Mouse (Mus musculus) heart, embryonic 15.5 days (tissue): Measurements from ENCODE around the gene Smg6. TPM values are rescaled to one million over a fixed set of nuclear protein-coding genes. Genes with fewer than 3 reads are reported as not detected.
"Not testable (repeated sequence)": the region's sequence is repeated elsewhere in the genome, so short reads cannot be mapped to it uniquely, and the experiment has no call there.

Experiments
- ATAC-seq: fragments of 200-750 bp; cut with Nextera tagmentation; replicated peaks from 2 replicates; pipeline ENCODE4 v1.8.0; 2017; ENCODE audit warnings: low read depth, moderate TSS enrichment; ENCODE audit not compliant: insufficient number of reproducible peaks, insufficient read depth, low FRiP score
- H3K27ac ChIP-seq: fragments of 300-500 bp; sonication (generic); 2 replicates; pipeline ENCODE4 v1.5.1; 2015; ENCODE audit warnings: mild to moderate bottlenecking, inconsistent platforms
- H3K27me3 ChIP-seq: fragments of 300-500 bp; sonication (generic); 2 replicates; pipeline ENCODE4 v1.6.1; 2015; ENCODE audit warnings: inconsistent platforms
- H3K36me3 ChIP-seq: fragments of 300-500 bp; sonication (generic); 2 replicates; pipeline ENCODE4 v1.6.1; 2015; ENCODE audit warnings: mild to moderate bottlenecking, inconsistent platforms
- H3K4me1 ChIP-seq: fragments of 300-500 bp; sonication (generic); replicated peaks from 2 replicates; pipeline ENCODE4 v1.6.1; 2015; ENCODE audit warnings: inconsistent platforms
- H3K4me2 ChIP-seq: fragments of 300-500 bp; sonication (generic); 2 replicates; pipeline ENCODE4 v1.6.1; 2015; ENCODE audit warnings: inconsistent platforms, mild to moderate bottlenecking, moderate library complexity
- H3K4me3 ChIP-seq: fragments of 300-500 bp; sonication (generic); 2 replicates; pipeline ENCODE4 v1.5.1; 2015; ENCODE audit warnings: mild to moderate bottlenecking, inconsistent platforms
- H3K9ac ChIP-seq: fragments of 300-500 bp; sonication (generic); 2 replicates; pipeline ENCODE4 v1.6.1; 2015; ENCODE audit warnings: mild to moderate bottlenecking, inconsistent platforms
- H3K9me3 ChIP-seq: fragments of 300-500 bp; sonication (generic); replicated peaks from 2 replicates; pipeline ENCODE4 v1.6.1; 2016; ENCODE audit warnings: inconsistent platforms
- WGBS: fragments of 180-500 bp; shearing (Covaris S2); methylation state at CpG from one replicate; pipeline ENCODE4 v1.1.7; 2015; ENCODE audit warnings: mixed read lengths; 5-methylcytosine and 5-hydroxymethylcytosine counted together
- polyA plus RNA-seq: library from polyadenylated mRNA; unstranded; fragments of >200 nt; fragmentation: Nextera tagmentation; extraction: Ambion mirVana; gene quantifications from 2 replicates; pipeline ENCODE4 v1.2.1, GENCODE M21; 2015

The Smg6 gene
- polyA plus RNA-seq, 1 experiment from 2014 or later = 10.0 TPM

DNA sequence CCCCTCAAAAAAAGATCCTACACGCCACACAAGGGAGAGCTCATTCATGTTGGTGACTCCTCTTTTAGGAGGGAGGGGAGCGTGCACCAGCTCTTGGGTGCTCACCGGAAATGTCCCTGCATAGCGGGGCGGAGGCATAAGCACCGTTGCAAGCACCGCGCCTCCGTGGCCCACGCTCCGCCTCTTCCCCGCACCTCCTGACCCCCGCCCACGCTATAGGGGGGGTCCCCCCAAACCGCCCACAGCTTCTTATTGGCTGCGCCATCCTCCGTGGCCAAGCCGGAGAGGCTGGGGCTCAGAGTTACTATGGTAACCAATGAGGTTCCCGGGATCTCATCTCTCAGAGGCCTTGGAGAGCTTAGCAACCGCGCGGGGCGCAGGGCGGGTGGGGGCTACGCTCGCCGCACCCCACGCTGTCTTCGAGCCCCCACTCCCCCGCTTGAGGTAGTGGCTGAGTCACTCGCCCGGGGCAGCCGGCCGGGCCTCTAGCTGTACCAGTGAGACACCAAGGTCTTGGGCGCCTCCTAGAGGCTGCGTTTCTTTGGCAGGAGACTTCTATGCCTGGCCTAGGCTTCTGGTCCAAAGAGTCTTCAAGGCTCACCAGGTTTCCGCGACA, 244.6 kb downstream of the Smg6 start:
- peak; percentile 7; the same call in 1 of the 2 replicates for ATAC-seq
- peaks cover 79% of the 10 kb centered on the region for H3K27me3 ChIP-seq
- peak overlapping the region; percentile 18; the same call in 1 of the 2 replicates for H3K9ac ChIP-seq

DNA sequence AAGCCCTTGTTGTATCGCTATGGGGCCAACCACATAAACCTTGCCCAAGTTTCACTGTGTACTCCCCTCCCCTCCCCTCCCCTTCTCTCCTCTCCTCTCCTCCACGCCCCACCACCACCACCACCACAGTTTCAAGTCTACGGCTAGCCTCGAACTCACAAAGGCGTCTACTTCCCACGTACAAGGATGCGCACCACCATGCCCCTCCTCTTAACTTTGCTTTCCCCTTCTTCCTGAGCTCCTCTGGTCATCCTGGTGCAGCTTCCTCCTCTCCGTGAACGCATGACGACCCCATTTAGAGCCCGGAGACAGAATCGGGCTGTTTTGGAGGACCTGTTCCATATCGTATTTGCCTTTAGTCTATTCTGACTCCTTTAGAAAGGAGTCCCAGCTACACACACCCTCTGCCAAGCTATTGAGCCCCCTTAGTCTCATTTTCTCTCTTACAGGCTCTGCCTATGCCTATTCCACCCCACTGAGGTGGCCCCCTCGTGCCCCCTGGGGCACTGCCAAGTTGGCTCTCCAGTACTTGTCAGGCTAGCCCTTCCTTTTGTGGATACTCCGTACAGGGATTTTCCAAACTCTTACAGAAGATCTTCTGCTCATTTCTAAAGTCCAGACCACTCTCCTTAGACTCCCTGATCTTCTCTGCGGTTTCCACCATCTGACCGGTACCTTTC, 245.7 kb downstream of the Smg6 start:
- Histone ChIP-seq H3K9ac (no peak overlapping the region), H3K27ac (no peak overlapping the region), H3K4me1 (peaks cover 74% of the 10 kb centered on the region), H3K4me3 (peak overlapping the region; percentile 71), H3K36me3 (no peaks in the 10 kb centered on the region), H3K4me2 (peak overlapping the region; percentile 96), H3K27me3 (peaks cover 68% of the 10 kb centered on the region), H3K9me3 (no peaks in the 10 kb centered on the region)
- ATAC-seq = no peak
- WGBS = 10% methylated on average over 17 of the region's 17 CpGs

More for the DNA sequence above, 244.6 kb downstream of the Smg6 start:
- Histone ChIP-seq H3K36me3 (no peaks in the 10 kb centered on the region), H3K4me1 (peaks cover 85% of the 10 kb centered on the region), H3K9me3 (no peaks in the 10 kb centered on the region), H3K27ac (no peak overlapping the region), H3K4me2 (peak overlapping the region; percentile 99), H3K4me3 (peak overlapping the region; percentile 79)
- WGBS = under 1% methylated on average over 38 of the region's 38 CpGs

DNA sequence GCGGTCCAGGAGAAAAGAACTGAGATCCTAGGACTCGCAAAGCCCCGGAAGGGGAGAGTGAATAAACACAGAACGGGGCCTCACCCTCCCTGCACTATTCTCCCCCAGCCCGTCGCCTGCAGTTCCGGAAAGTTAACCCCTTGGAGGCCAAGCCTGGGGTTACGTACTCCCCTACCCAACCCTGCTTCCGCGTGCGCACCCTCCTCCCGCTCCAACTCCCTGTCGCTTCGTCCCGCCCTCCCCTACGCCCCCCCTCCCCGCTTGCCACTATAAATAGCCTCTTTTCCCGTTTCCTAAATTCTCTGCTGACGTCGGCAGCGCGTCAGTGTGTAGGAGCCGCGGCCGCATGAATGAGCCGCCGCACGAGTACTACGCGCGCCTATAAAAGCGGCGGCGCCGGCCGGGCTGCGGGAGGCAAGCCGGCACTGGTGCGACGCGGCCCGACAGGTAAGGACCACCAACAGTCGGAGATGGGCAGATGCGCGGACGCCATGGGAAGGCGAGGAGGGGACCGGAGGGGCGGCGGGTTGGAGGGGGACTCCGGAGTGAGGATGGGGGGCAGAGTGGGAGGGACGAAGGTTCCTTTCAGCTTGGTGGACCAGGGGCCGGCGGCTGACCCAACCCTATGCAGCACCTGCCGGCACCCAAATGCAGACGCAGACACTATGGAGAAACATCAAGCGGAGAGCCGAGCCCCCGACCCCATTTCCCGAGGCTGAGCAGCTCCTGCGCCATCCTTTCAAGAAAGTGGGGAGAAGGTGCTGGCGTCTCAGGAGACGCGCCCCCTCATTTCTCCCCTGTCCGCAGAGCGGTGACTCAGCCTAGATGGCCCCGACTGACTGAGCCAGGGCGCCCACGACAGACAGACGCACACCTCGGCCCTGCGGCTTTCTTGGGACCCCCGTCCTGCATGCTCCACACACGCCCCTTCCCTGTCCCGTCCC, 246.8 kb downstream of the Smg6 start:
- H3K27ac ChIP-seq = no peak overlapping the region
- H3K4me2 ChIP-seq = peak overlapping the region; percentile 96
- no peaks in the 10 kb centered on the region for H3K9me3 ChIP-seq
- WGBS = under 1% methylated on average over 73 of the region's 75 CpGs
- peaks cover 59% of the 10 kb centered on the region for H3K27me3 ChIP-seq
- H3K4me3 ChIP-seq = peak overlapping the region; percentile 71
- H3K36me3 ChIP-seq = peaks cover 7% of the 10 kb centered on the region; the same call in 1 of the 2 replicates
- ATAC-seq = no peak
- peaks cover 63% of the 10 kb centered on the region for H3K4me1 ChIP-seq
- H3K9ac ChIP-seq = no peak overlapping the region; the same call in 1 of the 2 replicates

DNA sequence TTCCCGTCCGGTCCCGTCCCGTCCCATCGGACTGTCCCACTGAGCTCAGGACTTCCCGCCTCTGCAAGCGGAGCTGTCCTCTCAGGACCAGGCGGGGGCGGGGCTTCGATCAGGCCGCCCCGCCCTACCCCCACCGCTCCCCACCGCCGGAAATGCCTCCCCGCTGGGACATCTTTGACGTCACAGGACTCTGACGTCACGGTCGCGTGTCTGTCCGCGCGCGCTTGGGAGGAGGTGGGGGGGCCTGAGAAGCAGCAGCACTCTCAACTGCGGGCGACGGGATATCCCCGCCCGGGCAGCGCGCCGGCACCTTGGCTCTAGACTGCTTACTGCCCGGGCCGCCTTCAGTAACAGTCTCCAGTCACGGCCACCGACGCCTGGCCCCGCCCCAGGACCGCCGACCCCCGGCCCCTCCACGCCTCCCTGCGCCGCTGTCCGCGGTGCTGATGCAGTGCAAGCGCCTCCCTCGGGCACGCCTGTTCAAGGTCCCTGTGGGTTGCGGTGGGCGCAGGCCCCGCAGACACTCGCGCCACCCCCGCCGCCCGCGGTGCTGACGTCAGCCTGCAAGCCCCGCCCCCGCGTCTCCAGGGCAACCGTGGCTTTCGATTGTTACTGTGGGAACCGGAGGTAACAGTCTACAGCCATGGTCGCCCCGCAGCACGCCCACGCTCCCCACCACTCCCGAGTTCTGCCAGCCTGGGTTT, 247.6 kb downstream of the Smg6 start:
- peak overlapping the region; percentile 96 for H3K4me2 ChIP-seq
- H3K9ac ChIP-seq = peak overlapping the region; percentile 22; the same call in 1 of the 2 replicates
- H3K36me3 ChIP-seq = peaks cover 9% of the 10 kb centered on the region; the same call in 1 of the 2 replicates
- peak overlapping the region; percentile 71 for H3K4me3 ChIP-seq
- no peaks in the 10 kb centered on the region for H3K9me3 ChIP-seq
- peak; percentile 58 for ATAC-seq
- peaks cover 51% of the 10 kb centered on the region for H3K27me3 ChIP-seq
- WGBS = under 1% methylated on average over 71 of the region's 71 CpGs
- peaks cover 63% of the 10 kb centered on the region for H3K4me1 ChIP-seq
- no peak overlapping the region for H3K27ac ChIP-seq

DNA sequence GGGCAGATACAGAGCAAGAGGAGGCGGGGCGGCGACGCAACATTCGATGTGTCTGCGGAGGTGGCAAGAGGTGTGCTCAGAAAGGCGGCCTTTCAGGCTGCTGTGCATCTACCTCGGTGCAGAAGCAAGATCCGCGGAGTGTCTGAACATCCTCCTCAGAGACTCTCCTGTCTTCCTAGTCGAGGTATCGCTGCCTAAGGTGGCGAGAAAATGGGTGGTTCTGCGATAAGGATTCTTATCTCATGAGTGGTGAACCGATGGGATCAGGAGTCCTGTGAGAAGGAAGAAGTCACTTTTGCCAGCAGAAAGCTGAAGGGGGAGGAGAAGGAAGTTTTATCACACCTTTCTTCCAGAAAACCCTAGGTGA, 248.2 kb downstream of the Smg6 start:
- whole genome bisulfite sequencing = 1% methylated on average over 15 of the region's 15 CpGs
- peaks cover 61% of the 10 kb centered on the region for H3K4me1 ChIP-seq
- H3K4me2 ChIP-seq = peak overlapping the region; percentile 96
- ATAC-seq = no peak
- peaks cover 9% of the 10 kb centered on the region; the same call in 1 of the 2 replicates for H3K36me3 ChIP-seq
- H3K27me3 ChIP-seq = peaks cover 46% of the 10 kb centered on the region
- no peak overlapping the region for H3K9ac ChIP-seq
- no peak overlapping the region for H3K27ac ChIP-seq
- H3K9me3 ChIP-seq = no peaks in the 10 kb centered on the region
- peak overlapping the region; percentile 71 for H3K4me3 ChIP-seq

DNA sequence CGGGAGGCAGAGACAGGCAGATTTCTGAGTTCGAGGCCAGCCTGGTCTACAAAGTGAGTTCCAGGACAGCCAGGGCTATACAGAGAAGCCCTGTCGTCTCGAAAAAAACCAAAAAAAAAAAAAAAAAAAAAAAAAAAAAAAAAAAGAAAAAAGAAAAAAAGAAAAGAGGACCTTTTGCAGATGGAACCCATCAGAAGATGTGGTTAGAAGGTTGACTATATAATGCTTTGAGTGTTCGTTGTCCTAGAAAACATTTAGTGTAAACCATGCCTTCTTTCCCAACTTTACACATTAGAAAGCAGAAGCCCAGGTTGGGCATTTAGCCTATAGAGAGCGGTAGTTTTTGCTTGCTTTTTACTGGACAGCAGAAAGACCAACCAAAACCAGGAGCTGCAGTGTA, 249.0 kb downstream of the Smg6 start:
- not testable (repeated sequence) for H3K27ac ChIP-seq, H3K4me2 ChIP-seq, H3K9ac ChIP-seq, H3K36me3 ChIP-seq, H3K4me3 ChIP-seq, H3K9me3 ChIP-seq, ATAC-seq
- WGBS = 76% methylated on average over 6 of the region's 6 CpGs
- Histone ChIP-seq H3K4me1 (peaks cover 62% of the 10 kb centered on the region), H3K27me3 (peaks cover 39% of the 10 kb centered on the region)

DNA sequence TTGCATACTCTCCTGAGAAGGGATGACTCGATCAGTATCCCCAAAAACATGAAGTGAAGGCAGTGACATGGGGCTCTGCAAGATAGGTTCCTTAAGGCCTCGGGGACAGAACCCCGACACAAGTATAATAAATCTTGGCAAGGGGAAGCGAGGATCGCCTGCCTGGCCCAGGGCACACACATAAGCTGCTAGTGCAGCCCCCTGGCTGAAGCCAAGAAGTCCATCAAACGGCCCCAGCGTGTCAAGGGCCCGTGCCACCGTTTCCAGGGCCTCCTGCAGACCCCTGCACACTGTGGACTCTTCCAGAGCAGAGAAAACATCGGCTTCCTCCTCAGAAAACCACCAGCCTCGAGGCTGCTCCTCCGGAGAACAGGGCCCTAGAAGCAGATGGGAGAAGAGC, 252.4 kb downstream of the Smg6 start:
- Histone ChIP-seq H3K4me3 (peak overlapping the region; percentile 81), H3K27me3 (peaks cover 6% of the 10 kb centered on the region), H3K9ac (peak overlapping the region; percentile 80), H3K4me2 (peak overlapping the region; percentile 70), H3K4me1 (peaks cover 33% of the 10 kb centered on the region), H3K36me3 (peaks cover 24% of the 10 kb centered on the region; the same call in 1 of the 2 replicates), H3K27ac (peak overlapping the region; percentile 77), H3K9me3 (no peaks in the 10 kb centered on the region)
- 39% methylated on average over 12 of the region's 12 CpGs for WGBS
- no peak for ATAC-seq

DNA sequence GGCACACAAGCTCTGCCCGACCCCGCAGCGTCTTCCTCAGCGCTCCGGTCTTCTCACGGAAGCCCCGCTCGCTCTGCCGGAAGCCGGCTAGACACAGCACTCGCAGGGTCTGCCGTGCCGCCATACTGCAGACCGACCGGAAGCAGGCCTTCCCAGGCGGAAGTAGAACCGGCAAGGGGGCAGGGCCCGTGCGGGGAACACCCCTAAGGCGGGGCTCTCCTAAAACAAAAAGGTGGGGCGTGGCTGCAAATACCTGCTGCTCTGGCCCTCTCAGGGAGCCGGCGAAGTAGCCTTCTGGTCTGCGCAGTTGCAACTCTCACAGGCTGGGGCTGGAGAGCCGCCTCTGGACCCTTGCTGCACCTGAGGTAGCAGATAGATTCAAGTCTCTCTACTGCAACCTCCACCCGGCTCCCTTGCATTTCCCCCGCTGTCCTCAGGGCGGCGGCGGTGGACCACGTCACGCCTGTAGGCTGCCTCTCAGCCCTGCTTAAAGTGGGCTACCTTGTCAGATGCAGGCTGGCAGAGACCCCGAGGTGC, 253.1 kb downstream of the Smg6 start, which contains the start of gene Ovca2:
TSS of gene Ovca2 (minus strand) at position 164 of the 537 bp plus-strand sequence.
- peak within 1 kb of the TSS; percentile 77 for H3K27ac ChIP-seq
- peak within 1 kb of the TSS; percentile 81 for H3K4me3 ChIP-seq
- peak within 1 kb of the TSS; percentile 80 for H3K9ac ChIP-seq
- H3K4me2 ChIP-seq = peak within 1 kb of the TSS; percentile 70
- H3K9me3 ChIP-seq = no peaks in the 10 kb centered on the region
- under 1% methylated on average over 33 of the region's 33 CpGs for WGBS
- peaks cover 26% of the 10 kb centered on the region for H3K4me1 ChIP-seq
- ATAC-seq = peak; percentile 92
- no peaks in the 10 kb centered on the region for H3K27me3 ChIP-seq
- peaks cover 30% of the 10 kb centered on the region; the same call in 1 of the 2 replicates for H3K36me3 ChIP-seq

DNA sequence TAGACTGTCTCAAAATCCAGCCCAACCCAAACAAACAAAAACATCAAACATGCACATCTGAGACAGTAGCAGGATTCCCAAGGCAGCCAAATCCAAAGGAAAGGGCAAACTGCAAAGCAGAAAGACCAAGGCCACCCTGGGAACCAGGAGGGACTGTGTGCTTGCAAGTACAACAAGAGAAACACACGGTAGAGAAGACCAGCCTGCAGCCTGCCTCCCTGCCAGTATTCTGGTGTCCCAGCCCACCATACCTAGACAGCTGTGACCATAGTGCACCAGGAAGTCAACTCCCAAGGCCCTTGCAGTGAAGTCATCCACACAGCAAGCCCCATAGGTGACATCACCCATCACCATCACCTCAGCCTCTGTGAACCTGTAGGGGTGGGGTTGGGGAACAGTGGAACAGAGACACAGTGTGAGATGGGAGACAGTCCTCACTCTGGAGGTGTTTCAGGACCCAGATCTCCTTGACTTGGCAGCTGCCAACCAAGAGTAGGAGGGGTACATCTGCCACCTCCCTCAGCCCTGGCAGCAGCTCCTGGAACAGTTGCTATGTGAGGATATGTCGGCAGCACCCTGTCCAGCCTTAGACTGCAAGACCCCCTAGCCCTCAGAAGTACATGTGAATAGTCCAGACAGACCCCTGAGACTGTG, 258.4 kb downstream of the Smg6 start:
- Histone ChIP-seq H3K9ac (no peak overlapping the region), H3K36me3 (peaks cover 23% of the 10 kb centered on the region; the same call in 1 of the 2 replicates), H3K27me3 (no peaks in the 10 kb centered on the region), H3K4me3 (no peak overlapping the region), H3K9me3 (no peaks in the 10 kb centered on the region), H3K4me1 (peaks cover 13% of the 10 kb centered on the region), H3K4me2 (no peak overlapping the region), H3K27ac (no peak overlapping the region)
- ATAC-seq = no peak
- WGBS = 59% methylated on average over 2 of the region's 2 CpGs

DNA sequence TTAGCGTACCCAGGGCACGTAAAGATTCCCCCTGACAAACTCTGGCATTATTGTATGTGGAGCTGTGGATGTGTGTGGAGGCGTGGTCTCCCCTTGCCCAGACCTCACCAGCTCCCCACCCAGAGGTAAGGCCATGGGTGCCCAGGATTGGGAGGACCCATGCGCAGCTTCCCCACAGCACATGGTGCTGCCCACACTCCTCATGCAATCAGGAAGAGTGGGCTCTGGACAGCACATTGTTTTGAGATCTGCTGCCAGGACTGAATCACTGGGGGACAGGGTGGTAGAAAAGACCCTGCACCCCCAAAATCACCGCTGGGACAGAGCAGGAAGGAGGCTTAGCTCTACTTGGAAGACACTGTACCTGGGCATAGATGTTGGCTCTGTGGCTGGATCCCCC, 258.9 kb downstream of the Smg6 start:
- 0 out of 2 replicates have a peak, but pooled peaks have one; percentile 3 for ATAC-seq
- no peak overlapping the region for H3K27ac ChIP-seq
- 90% methylated on average over 5 of the region's 5 CpGs for WGBS
- no peak overlapping the region for H3K9ac ChIP-seq
- peaks cover 13% of the 10 kb centered on the region for H3K4me1 ChIP-seq
- no peaks in the 10 kb centered on the region for H3K9me3 ChIP-seq
- no peak overlapping the region for H3K4me3 ChIP-seq
- no peak overlapping the region for H3K4me2 ChIP-seq
- H3K36me3 ChIP-seq = peaks cover 23% of the 10 kb centered on the region; the same call in 1 of the 2 replicates
- H3K27me3 ChIP-seq = no peaks in the 10 kb centered on the region
